Mouse (Mus musculus): ENCODE measurements around the gene Tpm3. TPM values are rescaled to one million over a fixed set of nuclear protein-coding genes. Genes with fewer than 3 reads are reported as not detected.

Tpm3 gene
- 396 and 421 TPM in 2 replicates for polyA plus RNA-seq (2015; fragmentation: Nextera tagmentation; extraction: Ambion mirVana)

GRCm38 (mm10) chr3:90072294-90072693 lies at the start of gene Tpm3:
Gene Tpm3 (plus strand): TSS chr3:90072649.
- no peak within 1 kb of the TSS for H3K4me2 ChIP-seq (replicated peaks)
- 77% methylated on average over 4 of the region's 4 CpGs for WGBS
- H3K27me3 ChIP-seq, result no peaks in the 10 kb centered on the region
- no peaks in the 10 kb centered on the region for H3K36me3 ChIP-seq
- H3K4me1 ChIP-seq (replicated peaks), result peaks cover 6% of the 10 kb centered on the region
- no peak within 1 kb of the TSS for H3K9ac ChIP-seq (replicated peaks)
- H3K27ac ChIP-seq, result no peak within 1 kb of the TSS
- no peak within 1 kb of the TSS for H3K4me3 ChIP-seq (replicated peaks)
- H3K9me3 ChIP-seq, result no peaks in the 10 kb centered on the region
- no peak for ATAC-seq

- no peak overlapping the region for H3K4me2 ChIP-seq (replicated peaks)
- H3K27ac ChIP-seq, result no peak overlapping the region
- H3K4me3 ChIP-seq (replicated peaks), result no peak overlapping the region
- no peaks in the 10 kb centered on the region for H3K4me1 ChIP-seq (replicated peaks)
- H3K36me3 ChIP-seq, result peaks cover 72% of the 10 kb centered on the region
- no peak for ATAC-seq
- H3K9me3 ChIP-seq, result no peaks in the 10 kb centered on the region
- H3K9ac ChIP-seq (replicated peaks), result no peak overlapping the region
- H3K27me3 ChIP-seq, result no peaks in the 10 kb centered on the region
- 93% methylated on average over 2 of the region's 2 CpGs for WGBS
Observed at GRCm38 (mm10) chr3:90034653-90035052, 37.8 kb upstream of the Tpm3 start.

GRCm38 (mm10) chr3:90036263-90036662 lies 36.2 kb upstream of the Tpm3 start:
- Histone ChIP-seq H3K4me1 (replicated peaks) (no peaks in the 10 kb centered on the region), H3K27me3 (no peaks in the 10 kb centered on the region), H3K36me3 (peaks cover 68% of the 10 kb centered on the region), H3K4me3 (replicated peaks) (no peak overlapping the region), H3K9me3 (no peaks in the 10 kb centered on the region), H3K27ac (no peak overlapping the region), H3K4me2 (replicated peaks) (no peak overlapping the region), H3K9ac (replicated peaks) (no peak overlapping the region)
- WGBS, result 93% methylated on average over 1 of the region's 1 CpGs
- ATAC-seq, result no peak

- Histone ChIP-seq H3K9me3 (no peaks in the 10 kb centered on the region), H3K27me3 (no peaks in the 10 kb centered on the region), H3K4me3 (replicated peaks) (no peak overlapping the region), H3K27ac (no peak overlapping the region), H3K9ac (replicated peaks) (no peak overlapping the region), H3K4me2 (replicated peaks) (no peak overlapping the region), H3K36me3 (peaks cover 18% of the 10 kb centered on the region), H3K4me1 (replicated peaks) (peaks cover 29% of the 10 kb centered on the region)
- no peak for ATAC-seq
- WGBS, result 76% methylated on average over 3 of the region's 3 CpGs
Observed at GRCm38 (mm10) chr3:90049691-90050090, 22.8 kb upstream of the Tpm3 start.

GRCm38 (mm10) chr3:90051441-90052350 lies 20.8 kb upstream of the Tpm3 start, which contains the start of gene 4933434E20Rik:
Gene 4933434E20Rik (plus strand): TSS chr3:90051636.
- H3K36me3 ChIP-seq, result peaks cover 20% of the 10 kb centered on the region
- peak; percentile 87 for ATAC-seq
- H3K9me3 ChIP-seq, result no peaks in the 10 kb centered on the region
- peak within 1 kb of the TSS; percentile 71 for H3K4me2 ChIP-seq (replicated peaks)
- H3K27ac ChIP-seq, result peak within 1 kb of the TSS; percentile 94
- H3K9ac ChIP-seq (replicated peaks), result peak within 1 kb of the TSS; percentile 99
- H3K27me3 ChIP-seq, result no peaks in the 10 kb centered on the region
- H3K4me3 ChIP-seq (replicated peaks), result peak within 1 kb of the TSS; percentile 94
- peaks cover 46% of the 10 kb centered on the region for H3K4me1 ChIP-seq (replicated peaks)
- WGBS, result 1% methylated on average over 42 of the region's 43 CpGs

- under 1% methylated on average over 70 of the region's 81 CpGs for WGBS
- Histone ChIP-seq H3K9ac (replicated peaks) (peak within 1 kb of the TSS; percentile 99), H3K27ac (peak within 1 kb of the TSS; percentile 94), H3K9me3 (no peaks in the 10 kb centered on the region), H3K4me1 (replicated peaks) (peaks cover 51% of the 10 kb centered on the region), H3K4me2 (replicated peaks) (peak within 1 kb of the TSS; percentile 71), H3K4me3 (replicated peaks) (peak within 1 kb of the TSS; percentile 94), H3K27me3 (no peaks in the 10 kb centered on the region), H3K36me3 (peaks cover 27% of the 10 kb centered on the region)
- peak; percentile 93 for ATAC-seq
Observed at GRCm38 (mm10) chr3:90052351-90053241, 19.9 kb upstream of the Tpm3 start, which contains the start of gene Ubap2l. Gene Ubap2l (minus strand): TSS chr3:90052628.

GRCm38 (mm10) chr3:90061549-90061948 lies 10.9 kb upstream of the Tpm3 start:
- peaks cover 64% of the 10 kb centered on the region for H3K36me3 ChIP-seq
- 96% methylated on average over 6 of the region's 6 CpGs for WGBS
- ATAC-seq, result no peak
- H3K4me2 ChIP-seq (replicated peaks), result no peak overlapping the region
- H3K4me3 ChIP-seq (replicated peaks), result no peak overlapping the region
- H3K27ac ChIP-seq, result no peak overlapping the region
- H3K9ac ChIP-seq (replicated peaks), result no peak overlapping the region
- no peaks in the 10 kb centered on the region for H3K9me3 ChIP-seq
- H3K4me1 ChIP-seq (replicated peaks), result peaks cover 7% of the 10 kb centered on the region; the same call in 1 of the 2 replicates
- no peaks in the 10 kb centered on the region for H3K27me3 ChIP-seq

- no peaks in the 10 kb centered on the region for H3K9me3 ChIP-seq
- no peaks in the 10 kb centered on the region for H3K4me1 ChIP-seq (replicated peaks)
- H3K36me3 ChIP-seq, result peaks cover 54% of the 10 kb centered on the region
- H3K9ac ChIP-seq (replicated peaks), result no peak overlapping the region
- H3K4me2 ChIP-seq (replicated peaks), result no peak overlapping the region
- H3K27me3 ChIP-seq, result no peaks in the 10 kb centered on the region
- H3K27ac ChIP-seq, result no peak overlapping the region
- 52% methylated on average over 2 of the region's 2 CpGs for WGBS
- ATAC-seq, result no peak
- no peak overlapping the region for H3K4me3 ChIP-seq (replicated peaks)
Observed at GRCm38 (mm10) chr3:90062539-90062938, 9.9 kb upstream of the Tpm3 start.

GRCm38 (mm10) chr3:90064383-90064782 lies 8.1 kb upstream of the Tpm3 start:
- Histone ChIP-seq H3K4me1 (replicated peaks) (no peaks in the 10 kb centered on the region), H3K36me3 (peaks cover 46% of the 10 kb centered on the region), H3K9me3 (no peaks in the 10 kb centered on the region), H3K4me3 (replicated peaks) (no peak overlapping the region), H3K27ac (no peak overlapping the region), H3K27me3 (no peaks in the 10 kb centered on the region), H3K4me2 (replicated peaks) (no peak overlapping the region), H3K9ac (replicated peaks) (no peak overlapping the region)
- WGBS, result 90% methylated on average over 3 of the region's 3 CpGs
- ATAC-seq, result no peak

GRCm38 (mm10) chr3:90065553-90065952 lies 6.9 kb upstream of the Tpm3 start:
- 64% methylated on average over 3 of the region's 3 CpGs for WGBS
- H3K9ac ChIP-seq (replicated peaks), result no peak overlapping the region
- peaks cover 38% of the 10 kb centered on the region for H3K36me3 ChIP-seq
- H3K27me3 ChIP-seq, result no peaks in the 10 kb centered on the region
- ATAC-seq, result no peak
- H3K27ac ChIP-seq, result no peak overlapping the region
- no peaks in the 10 kb centered on the region for H3K4me1 ChIP-seq (replicated peaks)
- H3K9me3 ChIP-seq, result no peaks in the 10 kb centered on the region
- no peak overlapping the region for H3K4me2 ChIP-seq (replicated peaks)
- no peak overlapping the region for H3K4me3 ChIP-seq (replicated peaks)

GRCm38 (mm10) chr3:90067851-90068250 lies 4.6 kb upstream of the Tpm3 start:
- Histone ChIP-seq H3K4me3 (replicated peaks) (no peak overlapping the region), H3K36me3 (peaks cover 15% of the 10 kb centered on the region), H3K9ac (replicated peaks) (no peak overlapping the region), H3K9me3 (no peaks in the 10 kb centered on the region), H3K4me2 (replicated peaks) (no peak overlapping the region), H3K4me1 (replicated peaks) (no peaks in the 10 kb centered on the region), H3K27me3 (no peaks in the 10 kb centered on the region), H3K27ac (no peak overlapping the region)
- WGBS, result 88% methylated on average over 4 of the region's 4 CpGs
- ATAC-seq, result no peak

- H3K9me3 ChIP-seq, result no peaks in the 10 kb centered on the region
- no peak overlapping the region for H3K4me2 ChIP-seq (replicated peaks)
- WGBS, result 86% methylated on average over 7 of the region's 7 CpGs
- H3K4me1 ChIP-seq (replicated peaks), result no peaks in the 10 kb centered on the region
- H3K9ac ChIP-seq (replicated peaks), result no peak overlapping the region
- no peaks in the 10 kb centered on the region for H3K36me3 ChIP-seq
- H3K27me3 ChIP-seq, result no peaks in the 10 kb centered on the region
- H3K4me3 ChIP-seq (replicated peaks), result no peak overlapping the region
- no peak overlapping the region for H3K27ac ChIP-seq
- no peak for ATAC-seq
Observed at GRCm38 (mm10) chr3:90069688-90070087, 2.8 kb upstream of the Tpm3 start.

All from midbrain, embryonic 13.5 days (tissue).